Mouse (Mus musculus): ENCODE results near the gene Camk1.

- TF ChIP-seq CTCF (IDR thresholded peaks at IDR 0.05; ENCODE audit: control insufficient read depth, insufficient read depth, insufficient replicate concordance, low read depth, low read length), result no peak
- no peak for TF ChIP-seq POLR2A (IDR thresholded peaks at IDR 0.05; ENCODE audit: control insufficient read depth, low read depth, low read length)
Measured at GRCm38 (mm10) chr6:113364518-113365135, 20.8 kb upstream of the Camk1 start.

Data from testis, adult 2 months (tissue).